Mouse (Mus musculus): ENCODE results near the gene B4gat1. TPM values are rescaled to one million over a fixed set of nuclear protein-coding genes. Genes with fewer than 3 reads are reported as not detected.

Gene B4gat1
- total and polyA plus RNA-seq, 3 experiments: 6.9 to 9.6 TPM; not detected in 1

GRCm38 (mm10) chr19:5049325-5049724 is 10.7 kb downstream of the B4gat1 start:
- Histone ChIP-seq H3K27me3 (ENCODE audit: control insufficient read depth in 1 of 2, insufficient read depth in 2 of 2, low read length in 2 of 2) (no peaks in the 10 kb centered on the region), H3K4me3 (ENCODE audit: control insufficient read depth in 1 of 2, insufficient read depth in 1 of 2, low read depth in 2 of 2, low read length in 2 of 2) (no peak overlapping the region), H3K27ac (ENCODE audit: control insufficient read depth, low read depth, low read length) (no peak overlapping the region), H3K9me3 (replicated peaks; ENCODE audit: insufficient read depth, low read length) (no peaks in the 10 kb centered on the region), H3K4me1 (ENCODE audit: control insufficient read depth in 1 of 2, insufficient read depth in 2 of 2, low read length in 2 of 2) (peaks cover 6 to 9% of the 10 kb centered on the region in 2 experiments; a peak in 3 of 4 replicates), H3K36me3 (ENCODE audit: control insufficient read depth in 1 of 2, insufficient read depth in 2 of 2, low read length in 2 of 2) (peaks cover 2 to 4% of the 10 kb centered on the region in 2 experiments; a peak in 3 of 4 replicates), H3K9ac (ENCODE audit: control insufficient read depth, low read depth, low read length, poor library complexity, severe bottlenecking) (no peak overlapping the region), H3K79me2 (ENCODE audit: control insufficient read depth, insufficient read depth, low read length, poor library complexity) (no peaks in the 10 kb centered on the region)
- no peak for TF ChIP-seq UBTF (IDR thresholded peaks at IDR 0.05; ENCODE audit: borderline replicate concordance, insufficient read depth, low read depth, low read length)
- TF ChIP-seq SMC3 (IDR thresholded peaks at IDR 0.05; ENCODE audit: low read depth, low read length): no peak
- TF ChIP-seq NRF1 (IDR thresholded peaks at IDR 0.05; ENCODE audit: insufficient read depth, low read depth, low read length, poor library complexity, severe bottlenecking): no peak
- TF ChIP-seq ZC3H11A (IDR thresholded peaks at IDR 0.05; ENCODE audit: low read depth, low read length): no peak
- TF ChIP-seq KAT2A (conservative IDR thresholded peaks at IDR 0.05; ENCODE audit: low read depth, low read length): no peak
- no peak for TF ChIP-seq MAX (IDR thresholded peaks at IDR 0.05; ENCODE audit: low read length)
- no peak for TF ChIP-seq MAZ (IDR thresholded peaks at IDR 0.05; ENCODE audit: low read depth, low read length)
- no peak for TF ChIP-seq CHD1 (IDR thresholded peaks at IDR 0.05; ENCODE audit: low read depth, low read length)
- no peak for DNase-seq (ENCODE audit: low read depth, low spot score)

- H3K36me3 ChIP-seq (ENCODE audit: control insufficient read depth in 1 of 2, insufficient read depth in 2 of 2, low read length in 2 of 2): peaks cover 2 to 7% of the 10 kb centered on the region in 2 experiments; a peak in 3 of 4 replicates
- H3K4me1 ChIP-seq (ENCODE audit: control insufficient read depth in 1 of 2, insufficient read depth in 2 of 2, low read length in 2 of 2): peaks cover 7 to 14% of the 10 kb centered on the region in 2 experiments; a peak in 3 of 4 replicates
- H3K27ac ChIP-seq (ENCODE audit: control insufficient read depth, low read depth, low read length): no peak within 1 kb of the TSS
- H3K79me2 ChIP-seq (ENCODE audit: control insufficient read depth, insufficient read depth, low read length, poor library complexity): no peaks in the 10 kb centered on the region
- no peak within 1 kb of the TSS for H3K9ac ChIP-seq (ENCODE audit: control insufficient read depth, low read depth, low read length, poor library complexity, severe bottlenecking)
- TF ChIP-seq ZKSCAN1 (IDR thresholded peaks at IDR 0.05; ENCODE audit: low read depth, low read length) (no peak), CHD1 (IDR thresholded peaks at IDR 0.05; ENCODE audit: low read depth, low read length) (no peak), CTCF (IDR thresholded peaks at IDR 0.05 in 2 of 3, conservative IDR thresholded peaks at IDR 0.05 in 1 of 3; ENCODE audit: control insufficient read depth in 1 of 3, insufficient read depth in 1 of 3, low read depth in 2 of 3, low read length in 3 of 3, poor library complexity in 1 of 3, severe bottlenecking in 1 of 3) (peak; percentile 38 to 60 (median 44))
- DNase-seq (ENCODE audit: low read depth, low spot score): peak; percentile 51
- H3K27me3 ChIP-seq (ENCODE audit: control insufficient read depth in 1 of 2, insufficient read depth in 2 of 2, low read length in 2 of 2): no peaks in the 10 kb centered on the region
- no peaks in the 10 kb centered on the region for H3K9me3 ChIP-seq (replicated peaks; ENCODE audit: insufficient read depth, low read length)
- no peak within 1 kb of the TSS for H3K4me3 ChIP-seq (ENCODE audit: control insufficient read depth in 1 of 2, insufficient read depth in 1 of 2, low read depth in 2 of 2, low read length in 2 of 2)
Observed at GRCm38 (mm10) chr19:5050047-5050905, 11.7 kb downstream of the B4gat1 start, which contains the start of gene Rin1. TSS of gene Rin1 (plus strand) at chr19:5050481.

- H3K9ac ChIP-seq (ENCODE audit: control insufficient read depth, low read depth, low read length, poor library complexity, severe bottlenecking): no peak overlapping the region
- no peak overlapping the region for H3K4me3 ChIP-seq (ENCODE audit: control insufficient read depth in 1 of 2, insufficient read depth in 1 of 2, low read depth in 2 of 2, low read length in 2 of 2)
Observed at GRCm38 (mm10) chr19:5051031-5051430, 12.4 kb downstream of the B4gat1 start.

More at GRCm38 (mm10) chr19:5051031-5051430, 12.4 kb downstream of the B4gat1 start:
- Histone ChIP-seq H3K36me3 (ENCODE audit: control insufficient read depth in 1 of 2, insufficient read depth in 2 of 2, low read length in 2 of 2) (peaks cover 2 to 7% of the 10 kb centered on the region in 2 experiments; a peak in 3 of 4 replicates), H3K4me1 (ENCODE audit: control insufficient read depth in 1 of 2, insufficient read depth in 2 of 2, low read length in 2 of 2) (peaks cover 7 to 14% of the 10 kb centered on the region in 2 experiments; a peak in 3 of 4 replicates), H3K79me2 (ENCODE audit: control insufficient read depth, insufficient read depth, low read length, poor library complexity) (no peaks in the 10 kb centered on the region), H3K27ac (ENCODE audit: control insufficient read depth, low read depth, low read length) (no peak overlapping the region), H3K27me3 (ENCODE audit: control insufficient read depth in 1 of 2, insufficient read depth in 2 of 2, low read length in 2 of 2) (no peaks in the 10 kb centered on the region), H3K9me3 (replicated peaks; ENCODE audit: insufficient read depth, low read length) (no peaks in the 10 kb centered on the region)
- TF ChIP-seq E2F4 (IDR thresholded peaks at IDR 0.05; ENCODE audit: borderline replicate concordance, low read depth, low read length) (no peak), GABPA (IDR thresholded peaks at IDR 0.05; ENCODE audit: low read depth, low read length) (no peak), TCF12 (IDR thresholded peaks at IDR 0.05; ENCODE audit: low read depth, low read length) (no peak), USF1 (IDR thresholded peaks at IDR 0.05; ENCODE audit: low read depth, low read length) (no peak), RCOR1 (IDR thresholded peaks at IDR 0.05; ENCODE audit: low read depth, low read length) (no peak), TAL1 (IDR thresholded peaks at IDR 0.05; ENCODE audit: low read length) (no peak), CHD1 (IDR thresholded peaks at IDR 0.05; ENCODE audit: low read depth, low read length) (no peak)
- no peak for DNase-seq (ENCODE audit: low read depth, low spot score)

All from MEL (cell line).